Mouse (Mus musculus) urinary bladder, postnatal 14 days (tissue): ENCODE measurements around the gene Flt1.
A peak's percentile ranks its signal among the peaks of the same experiment; 100 is the strongest.

Experiments
- DNase-seq: peaks from one replicate; pipeline ENCODE4 v3.0.0; 2021; ENCODE audit warnings: low spot score

The Flt1 gene

DNA sequence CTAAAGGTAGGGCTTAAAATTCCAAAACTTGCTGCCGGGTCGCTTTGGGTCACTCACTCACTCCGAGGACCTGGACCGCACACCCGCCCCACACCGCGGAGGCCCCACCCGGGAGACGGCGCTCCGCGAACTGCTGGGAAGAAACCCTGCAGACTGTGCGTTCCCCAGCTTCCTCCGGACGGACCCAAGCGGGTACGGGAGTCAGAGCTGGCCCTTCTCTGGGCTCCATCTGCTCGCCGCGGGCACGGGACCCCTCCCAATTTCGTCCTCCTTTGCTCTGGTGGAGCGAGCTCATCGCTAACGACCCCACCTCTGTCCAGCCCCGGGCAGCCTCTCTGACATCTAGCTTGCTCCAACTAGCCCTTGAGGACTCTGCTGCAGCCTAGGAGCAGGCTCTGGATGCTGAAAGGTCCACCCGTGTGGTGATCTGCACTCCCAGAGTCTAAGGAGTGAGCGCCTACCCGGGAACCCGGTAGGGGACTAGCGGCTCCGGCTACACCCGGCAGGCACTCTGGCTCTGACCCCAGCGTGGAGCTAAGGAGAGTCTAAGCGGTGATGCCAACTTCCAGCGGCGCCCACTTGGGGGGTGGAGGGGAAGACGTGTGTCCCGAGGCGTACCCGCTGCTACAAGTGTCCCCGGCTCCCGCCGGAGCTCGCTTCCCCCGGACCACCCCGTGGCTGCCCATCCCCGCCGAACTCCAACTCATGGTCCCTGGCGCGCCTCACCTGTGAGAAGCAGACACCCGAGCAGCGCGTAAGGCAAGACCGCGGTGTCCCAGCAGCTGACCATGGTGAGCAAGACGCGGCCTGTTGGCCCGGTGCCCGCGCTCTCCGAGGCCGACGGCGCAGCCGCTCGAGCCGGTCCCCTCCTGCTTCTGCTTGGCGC, 623 bp downstream of the Flt1 start:
- DNase-seq: peak; percentile 54

DNA sequence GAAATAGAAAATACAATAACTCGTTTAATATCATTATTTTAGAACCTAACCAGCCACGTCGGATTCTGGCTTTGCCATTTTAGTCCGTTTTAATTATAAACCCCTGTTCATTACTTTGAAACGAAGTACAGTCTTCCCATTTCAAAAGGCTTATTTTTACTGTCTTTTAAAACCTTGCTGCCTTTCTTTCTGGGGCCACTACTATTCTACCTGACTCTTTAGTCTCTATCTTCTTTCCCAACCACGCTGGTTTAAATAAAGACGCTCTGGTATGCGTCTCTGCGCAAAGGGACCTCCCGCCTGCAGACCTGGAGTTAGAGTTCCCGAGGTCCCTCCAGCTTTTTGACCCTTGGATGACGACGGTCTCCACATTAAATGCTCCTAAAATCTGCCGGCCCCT, 1.4 kb downstream of the Flt1 start:
- no peak for DNase-seq

- no peak for DNase-seq
Measured at GRCm38 (mm10) chr5:147723811-147724210, 2.0 kb downstream of the Flt1 start.

- DNase-seq: no peak
Measured at GRCm38 (mm10) chr5:147721438-147721837, 4.4 kb downstream of the Flt1 start.

GRCm38 (mm10) chr5:147718335-147718734, 7.5 kb downstream of the Flt1 start:
- DNase-seq: no peak

DNA sequence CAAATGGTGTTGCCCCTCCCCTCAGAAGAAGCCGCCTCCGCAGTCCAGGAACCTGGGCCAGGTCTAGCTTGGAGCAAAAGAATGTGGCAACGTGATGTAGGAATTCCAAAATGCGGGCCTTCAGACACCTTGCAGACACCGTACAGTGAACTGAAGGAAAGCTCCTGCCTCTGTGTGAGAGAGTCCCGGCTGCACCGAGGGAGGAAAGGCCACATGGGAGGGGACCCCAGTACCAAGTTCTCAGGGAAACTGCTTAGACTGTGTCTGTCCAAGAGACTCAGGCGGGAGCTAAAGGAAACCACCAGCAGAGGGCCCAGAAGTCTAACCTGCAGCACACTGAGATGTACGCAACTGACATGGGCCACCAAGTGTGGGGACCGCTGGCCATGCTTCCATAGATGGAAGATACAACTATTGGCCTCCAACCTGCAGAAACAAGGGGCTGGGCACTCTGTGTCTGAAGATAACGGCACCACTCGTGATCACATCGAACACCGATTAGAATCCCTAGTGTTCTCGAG, 9.1 kb downstream of the Flt1 start:
- no peak for DNase-seq

- DNase-seq: no peak
Measured at GRCm38 (mm10) chr5:147716276-147716675, 9.5 kb downstream of the Flt1 start.

DNA sequence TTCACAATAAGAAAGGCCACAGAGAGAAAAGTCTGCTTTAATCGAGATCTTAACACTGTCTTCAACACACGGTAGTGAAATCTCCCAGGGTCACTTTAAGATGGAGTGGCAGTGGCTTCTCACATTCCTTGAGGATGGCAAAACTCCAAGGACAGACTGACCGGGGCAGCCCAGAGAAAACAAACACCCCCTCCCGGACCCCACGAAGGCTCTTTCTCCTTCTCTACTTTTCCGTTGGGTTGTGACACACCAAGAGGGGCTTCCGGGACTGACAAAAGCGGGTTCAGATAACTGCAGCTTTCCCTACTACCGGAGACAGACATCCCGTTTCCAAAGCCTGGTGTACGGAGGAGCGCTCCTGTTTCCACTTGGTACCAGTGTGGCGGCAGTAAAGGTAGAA, 10.4 kb downstream of the Flt1 start:
- no peak for DNase-seq

DNA sequence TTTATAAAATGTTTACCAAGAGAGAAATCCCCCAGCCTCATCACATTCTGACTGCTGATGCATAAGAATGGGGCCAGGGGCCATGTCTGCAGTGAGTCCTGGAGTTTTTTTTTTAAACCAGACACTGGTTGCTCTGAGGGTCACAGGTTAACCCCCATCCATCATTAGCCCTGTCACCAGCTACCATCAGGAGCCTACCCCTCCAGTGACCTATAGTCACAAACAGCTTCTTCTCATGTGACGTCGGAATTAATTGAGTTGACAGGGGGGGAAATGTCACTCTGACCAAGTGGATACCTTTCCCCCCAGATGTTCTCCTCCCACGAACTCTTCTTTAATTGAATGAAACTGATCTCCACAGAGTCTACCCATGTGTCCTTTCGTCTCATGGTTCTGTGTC, 17.3 kb downstream of the Flt1 start:
- DNase-seq: no peak

GRCm38 (mm10) chr5:147707479-147707878, 18.3 kb downstream of the Flt1 start:
- DNase-seq: no peak

DNA sequence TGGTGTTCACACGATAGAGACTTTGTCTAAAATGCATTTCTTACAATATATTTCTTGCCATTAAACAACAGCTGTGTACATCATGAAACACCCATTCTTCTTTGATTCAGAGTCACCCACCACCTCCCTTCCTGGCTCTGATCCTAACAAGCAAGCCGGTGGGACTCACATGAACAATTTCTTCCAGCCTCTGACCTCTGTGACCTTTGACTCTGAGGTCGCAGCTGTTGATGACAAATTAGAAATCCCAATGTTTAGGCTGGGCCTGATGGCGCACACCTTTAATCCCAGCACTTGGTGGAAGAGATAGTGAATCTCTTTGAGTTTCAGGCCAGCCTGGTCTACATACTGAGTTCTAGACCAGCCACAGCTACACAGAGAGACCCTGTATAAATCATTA, 20.9 kb downstream of the Flt1 start:
- no peak for DNase-seq

GRCm38 (mm10) chr5:147702423-147702822, 23.4 kb downstream of the Flt1 start:
- DNase-seq: no peak

GRCm38 (mm10) chr5:147701024-147701423, 24.8 kb downstream of the Flt1 start:
- no peak for DNase-seq

DNA sequence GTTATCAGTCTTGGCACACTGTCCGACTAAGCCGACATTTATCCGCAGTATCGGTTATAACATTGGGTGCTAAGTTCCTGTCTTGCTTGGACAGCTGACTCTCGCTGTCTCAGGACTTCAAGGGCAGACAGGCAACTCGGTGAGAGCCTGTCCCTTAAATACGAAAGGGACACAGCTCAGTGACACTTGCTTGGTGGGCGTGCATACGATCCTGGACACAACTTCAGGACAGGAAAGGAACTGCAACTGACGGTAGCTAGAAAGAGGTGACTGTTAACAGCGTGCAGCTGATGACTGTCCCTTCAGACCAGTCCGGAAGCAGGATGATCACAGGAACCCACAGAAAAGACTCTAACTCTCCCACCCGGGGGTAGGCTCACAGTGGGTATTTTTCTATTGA, 27.8 kb downstream of the Flt1 start:
- DNase-seq: no peak

DNA sequence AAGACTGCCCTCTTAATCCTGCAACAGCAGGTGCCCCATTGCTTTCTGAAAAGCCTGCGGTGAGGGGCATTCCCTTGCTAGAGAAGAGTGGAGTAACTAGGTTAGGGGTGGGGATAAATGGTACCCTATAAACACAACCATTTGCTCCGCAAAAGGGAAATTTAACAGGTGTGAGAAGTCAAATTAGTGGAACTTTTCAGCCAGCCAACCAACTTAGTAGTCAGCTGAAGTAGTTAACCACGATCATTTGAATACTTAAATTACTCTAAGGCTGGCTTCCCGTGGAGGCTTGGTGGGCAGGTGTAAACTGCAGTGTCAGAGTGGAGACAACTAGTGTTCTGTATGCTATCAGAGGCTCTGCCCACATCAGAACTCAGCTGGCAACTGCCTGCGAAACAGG, 28.6 kb downstream of the Flt1 start:
- DNase-seq: no peak

GRCm38 (mm10) chr5:147692622-147693021, 33.2 kb downstream of the Flt1 start:
- no peak for DNase-seq

GRCm38 (mm10) chr5:147683707-147684323, 42.0 kb downstream of the Flt1 start:
- DNase-seq: no peak

DNA sequence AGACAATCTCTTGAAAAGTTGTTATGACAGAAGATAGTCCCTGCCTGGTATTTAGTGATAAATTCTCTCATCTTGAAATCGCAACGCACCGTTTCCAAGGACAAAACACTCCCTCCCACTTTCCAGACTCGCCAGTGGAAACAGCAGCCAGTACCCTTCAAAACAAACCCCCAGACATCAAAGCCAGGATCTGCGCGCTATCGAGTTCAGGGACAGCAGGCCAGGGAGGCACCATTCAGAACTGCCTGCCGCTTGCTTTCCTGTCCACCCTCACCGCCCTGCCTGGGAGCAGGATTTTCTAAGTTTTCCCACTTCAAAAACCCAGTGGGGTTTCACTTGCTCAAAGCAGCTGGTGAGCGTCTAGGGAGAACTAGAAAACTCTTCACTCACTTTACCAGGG, 44.6 kb downstream of the Flt1 start:
- no peak for DNase-seq

- DNase-seq: peak; percentile 12
Measured at GRCm38 (mm10) chr5:147680711-147681110, 45.1 kb downstream of the Flt1 start.

GRCm38 (mm10) chr5:147679316-147679715, 46.5 kb downstream of the Flt1 start:
- DNase-seq: no peak

- no peak for DNase-seq
Measured at GRCm38 (mm10) chr5:147675791-147676190, 50.0 kb downstream of the Flt1 start.

GRCm38 (mm10) chr5:147671765-147672424, 53.9 kb downstream of the Flt1 start:
- DNase-seq: no peak
